Mouse (Mus musculus): Measurements from ENCODE around the gene Slco1c1.

The Slco1c1 gene

GRCm38 (mm10) chr6:141523747-141524640, at the start of gene Slco1c1:
Gene Slco1c1 (plus strand): TSS chr6:141524368.
- DNase-seq (ENCODE audit: extremely low read depth, low read depth): no peak

GRCm38 (mm10) chr6:141474696-141475095, 49.5 kb upstream of the Slco1c1 start:
- DNase-seq (ENCODE audit: extremely low read depth, low read depth): no peak

GRCm38 (mm10) chr6:141485302-141486021, 38.7 kb upstream of the Slco1c1 start:
- no peak for DNase-seq (ENCODE audit: extremely low read depth, low read depth)

- DNase-seq (ENCODE audit: extremely low read depth, low read depth): no peak
These were observed 36.9 kb upstream of the Slco1c1 start for GRCm38 (mm10) chr6:141487266-141487665.

GRCm38 (mm10) chr6:141488619-141489018, 35.5 kb upstream of the Slco1c1 start:
- DNase-seq (ENCODE audit: extremely low read depth, low read depth): no peak

- no peak for DNase-seq (ENCODE audit: extremely low read depth, low read depth)
These were observed 29.3 kb upstream of the Slco1c1 start for GRCm38 (mm10) chr6:141494909-141495308.

GRCm38 (mm10) chr6:141495634-141496418, 28.3 kb upstream of the Slco1c1 start:
- no peak for DNase-seq (ENCODE audit: extremely low read depth, low read depth)

GRCm38 (mm10) chr6:141499511-141499910, 24.7 kb upstream of the Slco1c1 start:
- DNase-seq (ENCODE audit: extremely low read depth, low read depth): no peak

GRCm38 (mm10) chr6:141501171-141501570, 23.0 kb upstream of the Slco1c1 start:
- no peak for DNase-seq (ENCODE audit: extremely low read depth, low read depth)

GRCm38 (mm10) chr6:141522541-141522940, 1.6 kb upstream of the Slco1c1 start:
- DNase-seq (ENCODE audit: extremely low read depth, low read depth): no peak

GRCm38 (mm10) chr6:141525787-141526186, 1.6 kb downstream of the Slco1c1 start:
- DNase-seq (ENCODE audit: extremely low read depth, low read depth): no peak

- no peak for DNase-seq (ENCODE audit: extremely low read depth, low read depth)
These were observed 6.7 kb downstream of the Slco1c1 start for GRCm38 (mm10) chr6:141530865-141531264.

GRCm38 (mm10) chr6:141537298-141537697, 13.1 kb downstream of the Slco1c1 start:
- no peak for DNase-seq (ENCODE audit: extremely low read depth, low read depth)

GRCm38 (mm10) chr6:141541136-141541535, 17.0 kb downstream of the Slco1c1 start:
- no peak for DNase-seq (ENCODE audit: extremely low read depth, low read depth)

- DNase-seq (ENCODE audit: extremely low read depth, low read depth): no peak
These were observed 19.2 kb downstream of the Slco1c1 start for GRCm38 (mm10) chr6:141543344-141543743.

- DNase-seq (ENCODE audit: extremely low read depth, low read depth): no peak
These were observed 34.0 kb downstream of the Slco1c1 start for GRCm38 (mm10) chr6:141558118-141558517.

GRCm38 (mm10) chr6:141567366-141567765, 43.2 kb downstream of the Slco1c1 start:
- DNase-seq (ENCODE audit: extremely low read depth, low read depth): no peak

- DNase-seq (ENCODE audit: extremely low read depth, low read depth): no peak
These were observed 43.8 kb downstream of the Slco1c1 start for GRCm38 (mm10) chr6:141567852-141568558.

- no peak for DNase-seq (ENCODE audit: extremely low read depth, low read depth)
These were observed 44.4 kb downstream of the Slco1c1 start for GRCm38 (mm10) chr6:141568559-141568946.

GRCm38 (mm10) chr6:141576646-141577200, 52.6 kb downstream of the Slco1c1 start:
- DNase-seq (ENCODE audit: extremely low read depth, low read depth): no peak
